Comparison of ENCODE assay signal across 8 mouse cellular contexts in the genomic region with DNA sequence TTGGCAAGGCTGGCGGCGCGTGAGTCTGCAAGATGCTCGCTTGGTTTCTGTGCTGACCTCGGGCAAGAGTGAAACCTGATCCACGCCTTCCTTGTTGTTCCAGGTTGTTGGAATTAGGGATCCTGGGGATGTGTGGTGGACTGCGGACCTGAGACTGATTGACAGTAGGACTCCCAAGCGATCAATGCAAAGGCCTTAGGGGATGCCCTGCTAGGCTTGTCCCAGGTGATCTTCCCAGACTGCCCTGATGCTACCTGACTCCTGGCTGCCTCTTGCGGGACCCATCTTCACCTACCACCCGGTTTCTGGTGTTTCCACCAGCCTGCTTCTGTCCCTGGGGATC. TPM values are rescaled to one million over a fixed set of nuclear protein-coding genes. Genes with fewer than 3 reads are reported as not detected.
DNase-seq lines count a peak whose midpoint lies in the region; ATAC-seq and TF ChIP-seq lines count a peak whose summit lies in the region.

No protein-coding gene starts in this region.

- H3K36me3 ChIP-seq in lung, embryonic 14.5 days (ENCODE audit: insufficient read depth): no peaks in the 10 kb centered on the region
- H3K36me3 ChIP-seq in intestine, postnatal 0 days (ENCODE audit: control insufficient read depth, insufficient read depth): no peaks in the 10 kb centered on the region
- H3K36me3 ChIP-seq in neural tube, embryonic 14.5 days (ENCODE audit: control insufficient read depth, insufficient read depth, low read length): no peaks in the 10 kb centered on the region

- under 1% methylated on average over 10 of the region's 10 CpGs for WGBS in lung, embryonic 14.5 days
- under 1% methylated on average over 10 of the region's 10 CpGs for WGBS in intestine, postnatal 0 days
- WGBS in neural tube, embryonic 14.5 days: 2% methylated on average over 10 of the region's 10 CpGs

- peak overlapping the region; percentile 75 for H3K4me2 ChIP-seq in lung, embryonic 14.5 days
- H3K4me2 ChIP-seq in intestine, postnatal 0 days (replicated peaks; ENCODE audit: low read depth): peak overlapping the region; percentile 72
- H3K4me2 ChIP-seq in neural tube, embryonic 14.5 days (ENCODE audit: low read depth, low read length): peak overlapping the region; percentile 51

- no peak for DNase-seq in lung, embryonic 14.5 days
- DNase-seq in lung, postnatal 14 days: no peak
- no peak for DNase-seq in spleen, postnatal 10 days (ENCODE audit: low spot score in 2 of 2)
- no peak for DNase-seq in natural killer cell, adult 2 months (ENCODE audit: low spot score in 2 of 2)
- no peak for DNase-seq in thymus, postnatal 4 days

- peak; percentile 73 for ATAC-seq in lung, embryonic 14.5 days (ENCODE audit: insufficient read depth)
- ATAC-seq in intestine, postnatal 0 days: peak; percentile 22; the same call in 1 of the 2 replicates
- ATAC-seq in neural tube, embryonic 14.5 days (ENCODE audit: low read depth): peak; percentile 62

- H3K27me3 ChIP-seq in lung, embryonic 14.5 days (ENCODE audit: insufficient read depth, low read length): no peaks in the 10 kb centered on the region
- no peaks in the 10 kb centered on the region for H3K27me3 ChIP-seq in intestine, postnatal 0 days (replicated peaks; ENCODE audit: control insufficient read depth, insufficient read depth, low read length)
- H3K27me3 ChIP-seq in neural tube, embryonic 14.5 days (ENCODE audit: control insufficient read depth, insufficient read depth, low read length): no peaks in the 10 kb centered on the region

- TF ChIP-seq POLR2A in embryonic fibroblast, embryonic 13.5 days (IDR thresholded peaks at IDR 0.05; ENCODE audit: low read depth, low read length): peak; percentile 65; the same call in 1 of the 2 replicates

- H3K9me3 ChIP-seq in lung, embryonic 14.5 days (ENCODE audit: low read depth, low read length): no peaks in the 10 kb centered on the region; the same call in 1 of the 2 replicates
- H3K9me3 ChIP-seq in intestine, postnatal 0 days (ENCODE audit: control insufficient read depth): no peaks in the 10 kb centered on the region
- no peaks in the 10 kb centered on the region for H3K9me3 ChIP-seq in neural tube, embryonic 14.5 days (ENCODE audit: control insufficient read depth, low read length)

- peak overlapping the region; percentile 95 for H3K4me3 ChIP-seq in lung, embryonic 14.5 days (ENCODE audit: low read depth, low read length)
- H3K4me3 ChIP-seq in embryonic fibroblast, embryonic 13.5 days (ENCODE audit: insufficient read depth, low read length): peak overlapping the region; percentile 60
- peak overlapping the region; percentile 99 for H3K4me3 ChIP-seq in intestine, postnatal 0 days (ENCODE audit: low read depth, low read length)
- peak overlapping the region; percentile 100 for H3K4me3 ChIP-seq in neural tube, embryonic 14.5 days (ENCODE audit: low read depth, low read length)

- no peak for TF ChIP-seq CTCF in lung, embryonic 14.5 days (IDR thresholded peaks at IDR 0.05; ENCODE audit: low read depth)
- no peak for TF ChIP-seq CTCF in embryonic fibroblast, embryonic 13.5 days (IDR thresholded peaks at IDR 0.05; ENCODE audit: borderline replicate concordance, insufficient read depth, low read length)
- TF ChIP-seq CTCF in intestine, postnatal 0 days (IDR thresholded peaks at IDR 0.05; ENCODE audit: low read depth): no peak

- 0 out of 2 replicates have a peak, but pooled peaks cover 3% of the 10 kb centered on the region for H3K4me1 ChIP-seq in lung, embryonic 14.5 days (ENCODE audit: insufficient read depth)
- 0 out of 2 replicates have a peak, but pooled peaks cover 6% of the 10 kb centered on the region for H3K4me1 ChIP-seq in embryonic fibroblast, embryonic 13.5 days (ENCODE audit: control insufficient read depth, insufficient read depth, low read length)
- peaks cover 9% of the 10 kb centered on the region; the same call in 1 of the 2 replicates for H3K4me1 ChIP-seq in intestine, postnatal 0 days (replicated peaks; ENCODE audit: control insufficient read depth, insufficient read depth, low read length)
- peaks cover 10% of the 10 kb centered on the region; the same call in 1 of the 2 replicates for H3K4me1 ChIP-seq in neural tube, embryonic 14.5 days (ENCODE audit: control insufficient read depth, insufficient read depth, low read length)

- H3K27ac ChIP-seq in lung, embryonic 14.5 days (ENCODE audit: low read depth): no peak overlapping the region
- H3K27ac ChIP-seq in embryonic fibroblast, embryonic 13.5 days (ENCODE audit: insufficient read depth, low read length): no peak overlapping the region
- H3K27ac ChIP-seq in intestine, postnatal 0 days (ENCODE audit: low read depth, low read length): peak overlapping the region; percentile 96
- peak overlapping the region; percentile 80 for H3K27ac ChIP-seq in neural tube, embryonic 14.5 days (ENCODE audit: low read depth, low read length)

- H3K9ac ChIP-seq in lung, embryonic 14.5 days: peak overlapping the region; percentile 87
- H3K9ac ChIP-seq in intestine, postnatal 0 days (ENCODE audit: low read depth, low read length): peak overlapping the region; percentile 95
- peak overlapping the region; percentile 86 for H3K9ac ChIP-seq in neural tube, embryonic 14.5 days (replicated peaks; ENCODE audit: low read depth, low read length)

RNA-seq across cellular contexts. Expression of a gene that starts 0.3 kb away (rescaled TPM):
- polyA plus RNA-seq in lung, embryonic 14.5 days (2014; fragmentation: Nextera tagmentation; extraction: Ambion mirVana): 79.5 and 81.6 TPM in 2 replicates
- 68.0 and 82.2 TPM in 2 replicates for polyA plus RNA-seq in embryonic fibroblast, embryonic 13.5 days (2011; ENCODE audit: insufficient read length, low read depth, missing spikeins)
- polyA plus RNA-seq in intestine, postnatal 0 days (2015; fragmentation: Nextera tagmentation; extraction: Ambion mirVana): 190 and 195 TPM in 2 replicates
- 175 and 181 TPM in 2 replicates for polyA plus RNA-seq in neural tube, embryonic 14.5 days (2014; fragmentation: Nextera tagmentation; extraction: Ambion mirVana)

RNA-seq across cellular contexts. Expression of a gene that starts 42.5 kb away (rescaled TPM):
- not detected in 2 replicates for polyA plus RNA-seq in lung, embryonic 14.5 days (2014; fragmentation: Nextera tagmentation; extraction: Ambion mirVana)
- polyA plus RNA-seq in embryonic fibroblast, embryonic 13.5 days (2011; ENCODE audit: insufficient read length, low read depth, missing spikeins): not detected in 2 replicates
- polyA plus RNA-seq in intestine, postnatal 0 days (2015; fragmentation: Nextera tagmentation; extraction: Ambion mirVana): 0.07 TPM in 1 of 2 replicates, not detected in the other
- polyA plus RNA-seq in neural tube, embryonic 14.5 days (2014; fragmentation: Nextera tagmentation; extraction: Ambion mirVana): 0.11 TPM in 1 of 2 replicates, not detected in the other

Comparison
In these comparisons a context has a peak if more than half of its experiments do, and no peak if none do; other contexts are left out.
1. ATAC-seq: peak in every context shown above with its lines; median percentile 73 in lung, embryonic 14.5 days; 62 in neural tube, embryonic 14.5 days; 22 in intestine, postnatal 0 days.
2. H3K27ac ChIP-seq: peak in intestine, postnatal 0 days (single experiment) and neural tube, embryonic 14.5 days (single experiment); none in lung, embryonic 14.5 days (single experiment) and embryonic fibroblast, embryonic 13.5 days (single experiment).
3. Peak in every context shown above with its lines, with median percentiles within 50 percentile points of each other: H3K4me2 ChIP-seq, H3K4me3 ChIP-seq and H3K9ac ChIP-seq.